ENCODE assay signal across 12 mouse cellular contexts in genomic region chr7:145024651-145025050, GRCm38 (mm10).
DNase-seq lines count a peak whose midpoint lies in the region; ATAC-seq lines count a peak whose summit lies in the region.
"Had no signal": no experiment of that assay in that cellular context is flagged by ENCODE, and none has a peak within 500 bp of the region (broad histone marks: within the 10 kb centered on the region; RNA-seq: fewer than 3 reads in every experiment).

No protein-coding gene starts in this region.

- peak overlapping the region; percentile 80 for H3K27ac ChIP-seq in lung, embryonic 16.5 days (ENCODE audit: low read length)
- H3K27ac ChIP-seq in heart, embryonic 14.5 days (replicated peaks in 1 of 2; ENCODE audit: control insufficient read depth in 1 of 2, insufficient read depth in 1 of 2, low read depth in 2 of 2, low read length in 2 of 2), result peak overlapping the region; percentile 36 to 61
- H3K27ac ChIP-seq in limb, embryonic 12.5 days, result peak overlapping the region; percentile 35; the same call in 1 of the 2 replicates
- H3K27ac ChIP-seq: hindbrain, embryonic 10.5 days had no signal

- no peaks in the 10 kb centered on the region for H3K9me3 ChIP-seq in lung, embryonic 16.5 days (ENCODE audit: control insufficient read depth, low read length)
- H3K9me3 ChIP-seq in heart, embryonic 14.5 days (ENCODE audit: control insufficient read depth, low read length), result no peaks in the 10 kb centered on the region
- H3K9me3 ChIP-seq in limb, embryonic 12.5 days, result no peaks in the 10 kb centered on the region
- H3K9me3 ChIP-seq: hindbrain, embryonic 10.5 days had no signal

- H3K4me2 ChIP-seq in lung, embryonic 16.5 days (ENCODE audit: low read depth, low read length), result no peak overlapping the region
- H3K4me2 ChIP-seq in heart, embryonic 14.5 days (ENCODE audit: low read length), result no peak overlapping the region
- H3K4me2 ChIP-seq in limb, embryonic 12.5 days, result no peak overlapping the region
- H3K4me2 ChIP-seq: midbrain, embryonic 11.5 days had no signal

- H3K4me1 ChIP-seq in lung, embryonic 16.5 days (replicated peaks; ENCODE audit: control insufficient read depth, insufficient read depth, low read length), result peaks cover 7% of the 10 kb centered on the region; the same call in 1 of the 2 replicates
- peaks cover 13 to 16% of the 10 kb centered on the region in 2 experiments for H3K4me1 ChIP-seq in heart, embryonic 14.5 days (ENCODE audit: control insufficient read depth in 2 of 2, insufficient read depth in 2 of 2, low read length in 2 of 2)
- peaks cover 9% of the 10 kb centered on the region for H3K4me1 ChIP-seq in limb, embryonic 12.5 days (replicated peaks)

- no peak for ATAC-seq in lung, embryonic 16.5 days (ENCODE audit: low read depth)
- ATAC-seq in heart, embryonic 14.5 days (ENCODE audit: insufficient number of reproducible peaks, insufficient read depth, low FRiP score, low read depth), result no peak
- ATAC-seq in limb, embryonic 12.5 days (ENCODE audit: insufficient number of reproducible peaks, insufficient read depth, low FRiP score, low TSS enrichment, low read depth), result no peak

- peak; percentile 26 to 60 for DNase-seq in heart, adult 18-20 months
- DNase-seq in heart, postnatal 36 days, result no peak
- no peak for DNase-seq in lung, postnatal 10 days
- no peak for DNase-seq in thymus, postnatal 25 days
- DNase-seq in neural tube, embryonic 10.5 days (ENCODE audit: extremely low spot score, low spot score), result no peak
- DNase-seq: cerebellum, postnatal 25 days; thymus, adult 2 months had no signal

- no peaks in the 10 kb centered on the region for H3K27me3 ChIP-seq in lung, embryonic 16.5 days (ENCODE audit: control insufficient read depth, insufficient read depth, low read depth, low read length)
- H3K27me3 ChIP-seq in heart, embryonic 14.5 days (ENCODE audit: control insufficient read depth, insufficient read depth, low read length), result no peaks in the 10 kb centered on the region
- H3K27me3 ChIP-seq in limb, embryonic 12.5 days, result no peaks in the 10 kb centered on the region

- WGBS in lung, embryonic 16.5 days, result 72% methylated on average over 2 of the region's 2 CpGs
- 51% methylated on average over 2 of the region's 2 CpGs for WGBS in heart, embryonic 14.5 days
- 87% methylated on average over 2 of the region's 2 CpGs for WGBS in limb, embryonic 12.5 days

- H3K9ac ChIP-seq in lung, embryonic 16.5 days (ENCODE audit: low read length), result no peak overlapping the region
- no peak overlapping the region for H3K9ac ChIP-seq in heart, embryonic 14.5 days (ENCODE audit: low read length)
- H3K9ac ChIP-seq in limb, embryonic 12.5 days (replicated peaks), result no peak overlapping the region

- intact Hi-C loops in heart, postnatal 36 days (cut with DNase I), result loop anchor here (1.0 to 5.0 kb wide), 4 partner anchors 27 to 218 kb away; no protein-coding TSS in a partner anchor

- H3K36me3 ChIP-seq in lung, embryonic 16.5 days (ENCODE audit: control insufficient read depth, insufficient read depth, low read length), result no peaks in the 10 kb centered on the region
- no peaks in the 10 kb centered on the region for H3K36me3 ChIP-seq in heart, embryonic 14.5 days (ENCODE audit: control insufficient read depth, insufficient read depth, low read length)
- H3K36me3 ChIP-seq in limb, embryonic 12.5 days, result no peaks in the 10 kb centered on the region
- H3K36me3 ChIP-seq: hindbrain, embryonic 10.5 days had no signal

- no peak overlapping the region for H3K4me3 ChIP-seq in lung, embryonic 16.5 days (ENCODE audit: low read length)
- no peak overlapping the region for H3K4me3 ChIP-seq in heart, embryonic 14.5 days (ENCODE audit: control insufficient read depth in 1 of 2, insufficient read depth in 1 of 2, low read depth in 1 of 2, low read length in 2 of 2)
- no peak overlapping the region for H3K4me3 ChIP-seq in limb, embryonic 12.5 days (replicated peaks)
- H3K4me3 ChIP-seq: hindbrain, embryonic 10.5 days had no signal

Comparison
In these comparisons a context has a peak if more than half of its experiments do, and no peak if none do; other contexts are left out.
1. DNase-seq: peak in heart, adult 18-20 months (2 of 2); none in heart, postnatal 36 days (0 of 2), lung, postnatal 10 days (single experiment), thymus, postnatal 25 days (single experiment) and neural tube, embryonic 10.5 days (single experiment).
2. Peak in every context shown above with its lines, with median percentiles within 50 percentile points of each other: H3K27ac ChIP-seq.